Mouse (Mus musculus): ENCODE data around the gene Theg.

DNA sequence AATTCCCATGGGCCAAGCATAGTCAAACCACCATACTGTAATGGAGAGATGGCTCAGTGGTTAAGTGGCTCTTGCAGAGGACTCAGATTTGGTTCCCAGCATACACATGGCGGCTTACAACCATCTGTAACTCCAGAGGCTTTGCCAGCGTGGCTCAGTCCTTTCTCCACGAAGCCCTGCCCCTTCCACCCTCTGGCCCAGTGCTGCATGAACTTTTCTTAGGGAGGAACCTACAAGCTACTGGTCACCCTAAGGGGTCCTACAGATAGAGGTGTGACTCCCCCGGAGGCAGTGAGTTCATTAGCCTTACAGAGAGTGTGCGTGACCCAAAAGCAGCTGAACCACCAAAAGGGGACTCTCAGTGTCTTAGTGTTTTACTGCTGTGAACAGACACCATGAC lies 30.2 kb downstream of the Theg start:
- no peak for TF ChIP-seq TBP (IDR thresholded peaks at IDR 0.05; ENCODE audit: low read depth, low read length)
- TF ChIP-seq CTCF (IDR thresholded peaks at IDR 0.05 in 2 of 3, conservative IDR thresholded peaks at IDR 0.05 in 1 of 3; ENCODE audit: control insufficient read depth in 1 of 3, insufficient read depth in 1 of 3, low read depth in 2 of 3, low read length in 3 of 3, poor library complexity in 1 of 3, severe bottlenecking in 1 of 3), result no peak
- no peak for TF ChIP-seq ZC3H11A (IDR thresholded peaks at IDR 0.05; ENCODE audit: low read depth, low read length)
- TF ChIP-seq RAD21 (IDR thresholded peaks at IDR 0.05; ENCODE audit: low read depth, low read length), result no peak
- TF ChIP-seq USF1 (IDR thresholded peaks at IDR 0.05; ENCODE audit: low read depth, low read length), result no peak
- no peak for TF ChIP-seq ZMIZ1 (IDR thresholded peaks at IDR 0.05; ENCODE audit: low read depth, low read length)
- TF ChIP-seq GABPA (IDR thresholded peaks at IDR 0.05; ENCODE audit: low read depth, low read length), result no peak

Measured in MEL (cell line).